Mouse (Mus musculus) mature B cell (primary cell): ENCODE measurements around the gene Scgb1a1.
"Not testable (repeated sequence)": the region's sequence is repeated elsewhere in the genome, so short reads cannot be mapped to it uniquely, and the experiment has no call there.

Experiments used
- in situ Hi-C: fragments of 300-500 bp; cut with MboI; formaldehyde crosslinking; loops from 2 replicates; pipeline ENCODE4 v1.14.3; 2019

Gene Scgb1a1

GRCm38 (mm10) chr19:9087821-9088220, at the start of gene Scgb1a1:
Scgb1a1 (minus strand) TSS chr19:9087958.
- in situ Hi-C loops = no loop called here

GRCm38 (mm10) chr19:9137159-9137558, 49.4 kb upstream of the Scgb1a1 start:
- in situ Hi-C loops = no loop called here

GRCm38 (mm10) chr19:9135512-9136331, 48.0 kb upstream of the Scgb1a1 start, which contains the start of gene Asrgl1:
Asrgl1 (minus strand) TSS chr19:9135636.
- in situ Hi-C loops = no loop called here

- in situ Hi-C loops = no loop called here
Observed at GRCm38 (mm10) chr19:9134746-9135511, 47.2 kb upstream of the Scgb1a1 start.

- in situ Hi-C loops = no loop called here
Observed at GRCm38 (mm10) chr19:9129996-9130395, 42.2 kb upstream of the Scgb1a1 start.

- in situ Hi-C loops = no loop called here
Observed at GRCm38 (mm10) chr19:9128499-9129194, 40.9 kb upstream of the Scgb1a1 start.

GRCm38 (mm10) chr19:9123986-9124385, 36.2 kb upstream of the Scgb1a1 start:
- in situ Hi-C loops = not testable (repeated sequence)

- in situ Hi-C loops = no loop called here
Observed at GRCm38 (mm10) chr19:9122390-9122789, 34.6 kb upstream of the Scgb1a1 start.

- in situ Hi-C loops = no loop called here
Observed at GRCm38 (mm10) chr19:9119655-9120425, 32.1 kb upstream of the Scgb1a1 start.

GRCm38 (mm10) chr19:9117275-9117674, 29.5 kb upstream of the Scgb1a1 start:
- in situ Hi-C loops = no loop called here

GRCm38 (mm10) chr19:9116268-9116667, 28.5 kb upstream of the Scgb1a1 start:
- in situ Hi-C loops = no loop called here

GRCm38 (mm10) chr19:9112043-9112442, 24.3 kb upstream of the Scgb1a1 start:
- in situ Hi-C loops = loop anchor here (5.0 kb wide), 1 partner anchor 260 kb away; the partner anchor contains the start of gene Lrrn4cl

- in situ Hi-C loops = loop anchor here (5.0 kb wide), 1 partner anchor 258 kb away; the partner anchor contains the start of gene Lrrn4cl
Observed at GRCm38 (mm10) chr19:9110182-9110869, 22.6 kb upstream of the Scgb1a1 start.

GRCm38 (mm10) chr19:9108536-9108935, 20.8 kb upstream of the Scgb1a1 start:
- in situ Hi-C loops = no loop called here

- in situ Hi-C loops = no loop called here
Observed at GRCm38 (mm10) chr19:9107379-9107755, 19.6 kb upstream of the Scgb1a1 start.

GRCm38 (mm10) chr19:9106751-9107378, 19.1 kb upstream of the Scgb1a1 start:
- in situ Hi-C loops = no loop called here

- in situ Hi-C loops = no loop called here
Observed at GRCm38 (mm10) chr19:9106096-9106495, 18.3 kb upstream of the Scgb1a1 start.

GRCm38 (mm10) chr19:9105101-9105685, 17.4 kb upstream of the Scgb1a1 start:
- in situ Hi-C loops = no loop called here

- in situ Hi-C loops = no loop called here
Observed at GRCm38 (mm10) chr19:9103986-9104385, 16.2 kb upstream of the Scgb1a1 start.

GRCm38 (mm10) chr19:9101062-9101457, 13.3 kb upstream of the Scgb1a1 start:
- in situ Hi-C loops = no loop called here
